Mouse (Mus musculus) midbrain, embryonic 15.5 days (tissue): Measurements from ENCODE around the gene Mbd4. TPM values are rescaled to one million over a fixed set of nuclear protein-coding genes. Genes with fewer than 3 reads are reported as not detected.

Source experiments
- ATAC-seq: fragments of 200-750 bp; cut with Nextera tagmentation; replicated peaks from 2 replicates; pipeline ENCODE4 v1.8.0; 2017; ENCODE audit warnings: moderate TSS enrichment
- H3K27ac ChIP-seq: fragments of 300-500 bp; sonication (generic); 2 replicates; pipeline ENCODE4 v1.5.1; 2015; ENCODE audit warnings: mild to moderate bottlenecking, inconsistent platforms
- H3K27me3 ChIP-seq: fragments of 300-500 bp; sonication (generic); replicated peaks from 2 replicates; pipeline ENCODE4 v1.6.1; 2015; ENCODE audit warnings: inconsistent platforms
- H3K36me3 ChIP-seq: fragments of 300-500 bp; sonication (generic); replicated peaks from 2 replicates; pipeline ENCODE4 v1.6.1; 2015; ENCODE audit warnings: inconsistent platforms
- H3K4me1 ChIP-seq: fragments of 300-500 bp; sonication (generic); 2 replicates; pipeline ENCODE4 v1.6.1; 2015; ENCODE audit warnings: inconsistent platforms
- H3K4me2 ChIP-seq: fragments of 300-500 bp; sonication (generic); 2 replicates; pipeline ENCODE4 v1.6.1; 2015; ENCODE audit warnings: inconsistent platforms, mild to moderate bottlenecking, moderate library complexity
- H3K4me3 ChIP-seq: fragments of 300-500 bp; sonication (generic); 2 replicates; pipeline ENCODE4 v1.5.1; 2015; ENCODE audit warnings: mild to moderate bottlenecking, inconsistent platforms
- H3K9ac ChIP-seq: fragments of 300-500 bp; sonication (generic); 2 replicates; pipeline ENCODE4 v1.6.1; 2015; ENCODE audit warnings: mild to moderate bottlenecking, inconsistent platforms
- H3K9me3 ChIP-seq: fragments of 300-500 bp; sonication (generic); 2 replicates; pipeline ENCODE4 v1.6.1; 2016; ENCODE audit warnings: inconsistent platforms
- WGBS: fragments of 180-500 bp; shearing (Covaris S2); methylation state at CpG from one replicate; pipeline ENCODE4 v1.1.7; 2015; ENCODE audit warnings: mixed read lengths; 5-methylcytosine and 5-hydroxymethylcytosine counted together
- polyA plus RNA-seq: library from polyadenylated mRNA; unstranded; fragments of >200 nt; fragmentation: Nextera tagmentation; extraction: Ambion mirVana; gene quantifications from 2 replicates; pipeline ENCODE4 v1.2.1, GENCODE M21; 2015

Mbd4 gene
- polyA plus RNA-seq, 1 experiment from 2014 or later = 9.4 TPM

DNA sequence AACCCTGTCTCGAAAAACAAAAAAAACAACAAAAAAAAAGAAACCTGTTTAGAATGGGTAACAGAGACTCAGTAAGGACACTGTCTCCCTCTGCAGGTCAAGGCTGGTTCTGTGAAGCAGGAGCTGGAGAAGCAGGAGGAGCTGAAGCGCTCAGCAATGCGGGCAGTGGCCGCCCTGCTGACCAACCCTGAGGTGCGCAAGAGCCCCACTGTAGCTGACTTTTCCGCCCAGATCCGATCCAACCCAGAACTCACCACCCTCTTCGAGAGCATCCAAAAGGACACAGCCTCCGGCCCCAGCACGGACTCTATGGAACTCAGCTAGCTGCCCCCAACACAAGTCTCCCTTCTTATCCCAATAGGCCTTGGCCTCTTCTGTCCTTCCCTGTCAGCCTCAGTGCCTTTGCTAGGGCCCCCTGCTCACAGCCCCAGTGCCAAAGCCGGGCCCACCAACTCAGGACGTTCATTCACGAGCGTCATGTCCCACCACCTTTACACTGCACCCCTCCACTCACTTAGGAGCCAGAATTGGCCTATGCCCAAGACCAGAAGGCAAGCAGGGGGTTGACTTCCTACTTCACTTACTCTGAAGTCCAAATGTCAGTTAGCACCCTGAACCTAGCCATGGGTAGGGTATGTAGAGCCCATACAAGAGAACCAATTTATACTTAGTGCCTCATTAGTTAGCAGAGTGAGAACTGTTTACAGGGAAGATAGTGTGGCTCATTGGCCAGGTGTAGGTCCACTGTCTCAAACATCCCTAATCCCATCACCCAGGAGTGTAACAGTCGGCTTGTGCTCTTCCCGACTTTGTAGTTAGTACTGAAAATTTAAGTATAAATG is 49.4 kb downstream of the Mbd4 start:
- WGBS = 48% methylated on average over 16 of the region's 16 CpGs
- Histone ChIP-seq H3K27me3 (no peaks in the 10 kb centered on the region), H3K4me3 (no peak overlapping the region), H3K4me2 (no peak overlapping the region), H3K36me3 (peaks cover 30% of the 10 kb centered on the region), H3K27ac (no peak overlapping the region), H3K9me3 (no peaks in the 10 kb centered on the region), H3K9ac (no peak overlapping the region), H3K4me1 (peaks cover 22% of the 10 kb centered on the region)
- no peak for ATAC-seq

DNA sequence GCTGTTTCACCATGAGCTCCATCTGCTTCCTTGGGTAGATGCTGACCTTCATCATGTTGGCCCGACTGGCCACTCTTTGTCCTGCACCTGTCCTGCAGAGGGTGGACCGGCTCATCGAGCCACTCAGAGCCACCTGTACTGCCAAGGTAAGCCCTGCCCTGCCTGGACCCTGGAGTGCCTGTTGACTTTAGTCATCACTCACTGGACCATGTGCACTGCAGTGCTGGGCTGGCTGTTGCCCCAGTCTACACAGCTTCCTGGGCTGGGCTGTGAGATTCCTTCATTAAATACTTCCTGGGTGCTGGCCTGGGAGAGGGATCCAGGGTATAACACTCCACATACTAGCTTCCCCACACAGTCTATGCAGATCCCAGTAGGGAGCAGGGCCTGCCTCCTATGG is 51.4 kb downstream of the Mbd4 start:
- Histone ChIP-seq H3K4me3 (no peak overlapping the region), H3K27ac (no peak overlapping the region), H3K4me1 (peaks cover 13% of the 10 kb centered on the region), H3K9me3 (no peaks in the 10 kb centered on the region), H3K4me2 (no peak overlapping the region), H3K27me3 (no peaks in the 10 kb centered on the region), H3K9ac (no peak overlapping the region), H3K36me3 (peaks cover 46% of the 10 kb centered on the region)
- no peak for ATAC-seq
- 97% methylated on average over 3 of the region's 3 CpGs for WGBS

DNA sequence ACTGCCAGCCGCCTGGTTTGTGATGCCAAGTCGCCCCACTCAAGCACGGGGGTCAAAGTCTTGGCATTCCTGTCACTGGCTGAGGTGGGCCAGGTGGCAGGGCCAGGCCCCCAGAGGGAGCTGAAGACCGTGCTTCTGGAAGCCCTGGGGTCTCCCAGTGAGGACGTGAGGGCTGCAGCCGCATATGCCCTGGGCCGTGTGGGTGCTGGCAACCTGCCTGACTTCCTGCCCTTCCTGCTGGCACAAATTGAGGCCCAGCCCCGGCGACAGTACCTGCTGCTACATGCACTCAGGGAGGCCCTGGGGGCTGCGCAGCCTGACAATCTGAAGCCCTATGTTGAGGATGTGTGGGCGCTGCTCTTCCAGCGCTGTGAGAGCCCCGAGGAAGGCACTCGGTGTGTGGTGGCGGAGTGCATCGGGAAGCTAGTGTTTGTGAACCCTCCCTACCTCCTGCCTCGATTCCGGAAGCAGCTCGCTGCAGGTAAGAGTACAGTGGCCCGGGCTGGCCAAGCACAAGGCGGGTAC is 60.4 kb downstream of the Mbd4 start:
- Histone ChIP-seq H3K4me3 (no peak overlapping the region), H3K9me3 (no peaks in the 10 kb centered on the region), H3K4me1 (no peaks in the 10 kb centered on the region), H3K4me2 (no peak overlapping the region), H3K36me3 (peaks cover 59% of the 10 kb centered on the region), H3K27ac (no peak overlapping the region), H3K27me3 (no peaks in the 10 kb centered on the region), H3K9ac (no peak overlapping the region)
- WGBS = 92% methylated on average over 21 of the region's 21 CpGs
- no peak for ATAC-seq

DNA sequence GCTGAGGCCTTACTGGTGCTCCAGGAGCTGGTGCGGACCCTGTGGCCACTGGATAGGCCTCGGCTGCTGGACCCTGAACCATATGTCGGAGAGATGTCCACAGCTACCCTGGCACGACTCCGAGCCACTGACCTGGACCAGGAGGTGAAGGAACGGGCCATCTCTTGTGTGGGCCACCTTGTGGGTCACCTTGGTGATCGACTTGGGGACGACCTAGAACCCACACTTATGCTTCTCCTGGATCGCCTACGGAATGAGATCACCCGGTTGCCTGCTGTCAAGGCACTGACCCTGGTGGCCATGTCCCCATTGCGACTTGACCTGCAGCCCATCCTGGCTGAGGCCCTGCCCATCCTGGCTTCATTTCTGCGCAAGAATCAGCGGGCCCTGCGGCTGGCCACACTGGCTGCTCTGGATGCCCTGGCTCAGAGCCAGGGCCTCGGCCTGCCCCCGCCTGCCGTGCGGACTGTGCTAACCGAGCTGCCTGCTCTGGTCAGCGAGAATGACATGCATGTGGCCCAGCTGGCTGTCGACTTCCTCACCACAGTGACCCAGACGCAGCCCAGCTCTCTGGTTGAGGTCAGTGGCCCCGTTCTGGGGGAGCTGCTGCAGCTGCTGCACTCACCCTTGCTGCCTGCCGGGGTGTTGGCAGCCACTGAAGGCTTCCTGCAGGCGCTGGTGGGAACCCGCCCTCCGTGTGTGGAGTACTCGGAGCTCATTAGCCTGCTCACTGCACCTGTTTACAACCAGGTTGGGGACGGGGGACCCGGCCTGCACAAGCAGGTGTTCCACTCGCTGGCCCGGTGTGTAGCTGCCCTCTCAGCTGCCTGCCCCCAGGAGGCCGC is 61.1 kb downstream of the Mbd4 start:
- no peak for ATAC-seq
- Histone ChIP-seq H3K36me3 (peaks cover 61% of the 10 kb centered on the region), H3K27ac (no peak overlapping the region)

DNA sequence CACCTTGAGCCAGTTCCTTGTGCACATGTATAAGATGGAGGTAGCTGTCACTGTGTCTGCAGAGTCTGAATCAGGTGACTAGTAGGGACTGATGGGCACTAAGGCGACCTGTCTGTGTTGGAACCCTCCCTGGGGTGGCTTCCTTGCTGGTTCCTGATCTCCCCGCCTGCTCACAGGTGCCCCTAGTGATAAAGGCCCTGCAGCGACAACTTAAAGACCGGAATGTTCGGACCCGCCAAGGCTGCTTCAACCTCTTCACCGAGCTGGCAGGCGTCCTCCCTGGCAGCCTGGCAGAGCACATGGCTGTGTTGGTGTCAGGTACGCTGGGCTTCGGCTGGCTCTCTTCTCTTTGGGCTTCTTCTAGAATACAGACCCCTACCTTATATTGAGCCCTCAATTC is 62.2 kb downstream of the Mbd4 start:
- peaks cover 58% of the 10 kb centered on the region for H3K36me3 ChIP-seq
- H3K9me3 ChIP-seq = no peaks in the 10 kb centered on the region
- 84% methylated on average over 10 of the region's 10 CpGs for WGBS
- no peak overlapping the region for H3K4me3 ChIP-seq
- no peak overlapping the region for H3K4me2 ChIP-seq
- H3K4me1 ChIP-seq = no peaks in the 10 kb centered on the region
- no peaks in the 10 kb centered on the region for H3K27me3 ChIP-seq
- no peak overlapping the region for H3K9ac ChIP-seq
- no peak overlapping the region for H3K27ac ChIP-seq
- ATAC-seq = no peak

More for the DNA sequence above, 61.1 kb downstream of the Mbd4 start:
- WGBS = 90% methylated on average over 34 of the region's 34 CpGs
- Histone ChIP-seq H3K4me1 (no peaks in the 10 kb centered on the region), H3K27me3 (no peaks in the 10 kb centered on the region), H3K9me3 (no peaks in the 10 kb centered on the region), H3K9ac (no peak overlapping the region), H3K4me3 (no peak overlapping the region), H3K4me2 (no peak overlapping the region)

Other genes starting within 250 kb of the Mbd4 start
- gene Raf1, start 176.7 kb downstream of the Mbd4 start, polyA plus RNA-seq = 142 and 146 TPM in 2 replicates
- 0.74 and 1.2 TPM in 2 replicates for gene Tmem40, start 91.0 kb downstream of the Mbd4 start, polyA plus RNA-seq
- gene Cand2, start 78.8 kb downstream of the Mbd4 start, polyA plus RNA-seq = 11.4 and 12.2 TPM in 2 replicates
- 881 and 890 TPM in 2 replicates for gene Rpl32, start 44.6 kb downstream of the Mbd4 start, polyA plus RNA-seq
- gene Efcab12, start 15.0 kb downstream of the Mbd4 start, polyA plus RNA-seq = 2.7 and 2.8 TPM in 2 replicates
- 33.1 and 34.4 TPM in 2 replicates for gene Ift122, start 99 bp upstream of the Mbd4 start, polyA plus RNA-seq
- gene Rho, start 78.4 kb upstream of the Mbd4 start, polyA plus RNA-seq = 0.18 and 0.49 TPM in 2 replicates
- gene H1foo, start 91.6 kb upstream of the Mbd4 start, polyA plus RNA-seq = not detected in 2 replicates
- gene Plxnd1, start 141.6 kb upstream of the Mbd4 start, polyA plus RNA-seq = 8.0 and 8.3 TPM in 2 replicates